Mouse (Mus musculus): ENCODE results near the gene Chic2.

GRCm38 (mm10) chr5:75071951-75072350 is 27.4 kb upstream of the Chic2 start:
- TF ChIP-seq MAX (IDR thresholded peaks at IDR 0.05; ENCODE audit: low read depth) (no peak), POLR2A (IDR thresholded peaks at IDR 0.05; ENCODE audit: insufficient read length, low read depth) (no peak), USF1 (IDR thresholded peaks at IDR 0.05; ENCODE audit: low read depth) (no peak), POLR2AphosphoS2 (IDR thresholded peaks at IDR 0.05; ENCODE audit: insufficient read length, low read depth) (no peak), TCF12 (IDR thresholded peaks at IDR 0.05; ENCODE audit: insufficient read depth, poor library complexity, severe bottlenecking) (no peak), MYOG (IDR thresholded peaks at IDR 0.05; ENCODE audit: control insufficient read depth in 1 of 3, insufficient read depth in 1 of 3, insufficient read length in 2 of 3, low read depth in 2 of 3) (no peak), REST (IDR thresholded peaks at IDR 0.05; ENCODE audit: insufficient read depth, insufficient read length) (no peak), E2F4 (IDR thresholded peaks at IDR 0.05; ENCODE audit: insufficient read depth) (no peak), SRF (IDR thresholded peaks at IDR 0.05; ENCODE audit: control insufficient read depth, insufficient read length, low read depth) (no peak), MYOD1 (IDR thresholded peaks at IDR 0.05; ENCODE audit: control insufficient read depth in 1 of 3, insufficient read length in 2 of 3, low read depth in 2 of 3) (no peak), CEBPB (IDR thresholded peaks at IDR 0.05; ENCODE audit: insufficient read depth, poor library complexity, severe bottlenecking) (no peak)

Data from myocyte (in vitro differentiated cells).